Mouse (Mus musculus) embryonic facial prominence, embryonic 10.5 days (tissue): ENCODE results near the gene Colq. TPM values are rescaled to one million over a fixed set of nuclear protein-coding genes. Genes with fewer than 3 reads are reported as not detected.
"Not testable (repeated sequence)": the region's sequence is repeated elsewhere in the genome, so short reads cannot be mapped to it uniquely, and the experiment has no call there.

Experiments used
- DNase-seq: peaks from one replicate; pipeline ENCODE4 v3.0.0-alpha.2; 2017; ENCODE audit warnings: low spot score
- H3K27ac ChIP-seq: fragments of 300-500 bp; sonication (generic); replicated peaks from 2 replicates; pipeline ENCODE4 v1.5.1; 2016; ENCODE audit warnings: mild to moderate bottlenecking
- H3K27me3 ChIP-seq: fragments of 300-500 bp; sonication (generic); replicated peaks from 2 replicates; pipeline ENCODE4 v1.6.1; 2016; ENCODE audit warnings: low read depth, mild to moderate bottlenecking; ENCODE audit not compliant: poor library complexity, severe bottlenecking
- H3K36me3 ChIP-seq: fragments of 300-500 bp; sonication (generic); replicated peaks from 2 replicates; pipeline ENCODE4 v1.6.1; 2016; ENCODE audit warnings: mild to moderate bottlenecking, moderate library complexity
- H3K4me1 ChIP-seq: fragments of 300-500 bp; sonication (generic); 2 replicates; pipeline ENCODE4 v1.6.1; 2016
- H3K4me3 ChIP-seq: fragments of 300-500 bp; sonication (generic); 2 replicates; pipeline ENCODE4 v1.5.1; 2016; ENCODE audit warnings: mild to moderate bottlenecking, moderate library complexity
- H3K9me3 ChIP-seq: fragments of 300-500 bp; sonication (generic); 2 replicates; pipeline ENCODE4 v1.6.1; 2016; ENCODE audit warnings: mild to moderate bottlenecking
- WGBS: fragments of 180-500 bp; shearing (Covaris S2); methylation state at CpG from one replicate; pipeline ENCODE4 v1.1.7; 2016; 5-methylcytosine and 5-hydroxymethylcytosine counted together
- polyA plus RNA-seq: library from polyadenylated mRNA; unstranded; fragments of >200 nt; fragmentation: Nextera tagmentation; extraction: Ambion mirVana; gene quantifications from 2 replicates; pipeline ENCODE4 v1.2.1, GENCODE M21; 2016

The Colq gene
- 0.35 and 0.82 TPM in 2 replicates for polyA plus RNA-seq

GRCm38 (mm10) chr14:31591243-31591642, at the start of gene Colq:
Gene Colq, minus strand, starts transcription at chr14:31591343.
- Histone ChIP-seq H3K36me3 (no peaks in the 10 kb centered on the region), H3K27ac (no peak within 1 kb of the TSS), H3K4me1 (no peaks in the 10 kb centered on the region), H3K9me3 (no peaks in the 10 kb centered on the region), H3K4me3 (no peak within 1 kb of the TSS), H3K27me3 (no peaks in the 10 kb centered on the region)
- DNase-seq, result no peak
- WGBS, result 89% methylated on average over 3 of the region's 3 CpGs

- H3K9me3 ChIP-seq, result no peaks in the 10 kb centered on the region
- no peak for DNase-seq
- no peaks in the 10 kb centered on the region for H3K27me3 ChIP-seq
- no peaks in the 10 kb centered on the region for H3K36me3 ChIP-seq
- peaks cover 17% of the 10 kb centered on the region for H3K4me1 ChIP-seq
- H3K4me3 ChIP-seq, result peak within 1 kb of the TSS; percentile 77
- H3K27ac ChIP-seq, result peak within 1 kb of the TSS; percentile 90
- 5% methylated on average over 26 of the region's 26 CpGs for WGBS
These were observed 49.3 kb upstream of the Colq start, which contains the start of gene Gm49387 for GRCm38 (mm10) chr14:31640346-31640889. Gene Gm49387, minus strand, starts transcription at chr14:31640878.

DNA sequence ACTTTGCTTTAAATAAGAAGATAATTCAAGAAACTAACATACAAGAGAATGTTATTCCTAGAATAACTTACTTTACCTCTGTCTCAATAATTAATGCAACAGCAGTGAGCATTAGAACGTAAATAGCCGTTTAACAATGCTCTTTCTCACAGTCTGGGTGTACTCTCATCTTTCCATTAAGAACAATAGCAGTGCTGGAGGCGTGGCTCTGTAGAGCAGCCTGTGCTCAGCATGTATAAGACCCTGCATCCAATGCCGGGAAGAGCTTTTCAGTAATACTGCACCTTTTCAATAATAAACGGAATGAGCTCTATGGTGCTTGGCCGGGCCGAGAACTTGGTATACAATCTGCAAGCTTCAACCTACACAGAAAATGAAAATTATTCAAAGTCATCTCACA, 39.5 kb upstream of the Colq start:
- DNase-seq, result no peak
- no peak overlapping the region for H3K4me3 ChIP-seq
- H3K9me3 ChIP-seq, result no peaks in the 10 kb centered on the region
- H3K27me3 ChIP-seq, result no peaks in the 10 kb centered on the region
- WGBS, result 71% methylated on average over 7 of the region's 7 CpGs
- no peak overlapping the region for H3K27ac ChIP-seq
- H3K4me1 ChIP-seq, result no peaks in the 10 kb centered on the region
- no peaks in the 10 kb centered on the region for H3K36me3 ChIP-seq

DNA sequence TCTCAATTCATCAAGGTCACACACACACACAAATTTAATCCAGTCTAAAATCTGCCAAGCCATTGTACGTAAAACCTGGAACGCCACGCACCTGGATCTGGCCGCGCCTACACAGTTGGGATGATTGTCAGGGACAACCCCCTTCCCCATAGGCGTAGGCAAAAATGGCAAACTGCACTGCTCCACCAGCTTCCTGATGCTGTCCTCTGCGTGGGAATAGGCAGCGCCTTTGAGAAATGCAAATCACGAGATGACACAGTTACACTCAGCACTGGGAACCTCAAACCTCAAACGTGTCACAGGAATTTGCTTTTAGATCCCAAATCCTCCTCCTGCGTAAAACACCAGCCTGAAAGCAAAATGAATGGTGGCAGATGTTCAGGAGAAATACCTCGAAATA, 31.6 kb upstream of the Colq start:
- DNase-seq, result no peak
- no peaks in the 10 kb centered on the region for H3K9me3 ChIP-seq
- H3K36me3 ChIP-seq, result no peaks in the 10 kb centered on the region
- WGBS, result 87% methylated on average over 12 of the region's 12 CpGs
- no peak overlapping the region for H3K4me3 ChIP-seq
- no peaks in the 10 kb centered on the region for H3K27me3 ChIP-seq
- H3K4me1 ChIP-seq, result no peaks in the 10 kb centered on the region
- no peak overlapping the region for H3K27ac ChIP-seq

DNA sequence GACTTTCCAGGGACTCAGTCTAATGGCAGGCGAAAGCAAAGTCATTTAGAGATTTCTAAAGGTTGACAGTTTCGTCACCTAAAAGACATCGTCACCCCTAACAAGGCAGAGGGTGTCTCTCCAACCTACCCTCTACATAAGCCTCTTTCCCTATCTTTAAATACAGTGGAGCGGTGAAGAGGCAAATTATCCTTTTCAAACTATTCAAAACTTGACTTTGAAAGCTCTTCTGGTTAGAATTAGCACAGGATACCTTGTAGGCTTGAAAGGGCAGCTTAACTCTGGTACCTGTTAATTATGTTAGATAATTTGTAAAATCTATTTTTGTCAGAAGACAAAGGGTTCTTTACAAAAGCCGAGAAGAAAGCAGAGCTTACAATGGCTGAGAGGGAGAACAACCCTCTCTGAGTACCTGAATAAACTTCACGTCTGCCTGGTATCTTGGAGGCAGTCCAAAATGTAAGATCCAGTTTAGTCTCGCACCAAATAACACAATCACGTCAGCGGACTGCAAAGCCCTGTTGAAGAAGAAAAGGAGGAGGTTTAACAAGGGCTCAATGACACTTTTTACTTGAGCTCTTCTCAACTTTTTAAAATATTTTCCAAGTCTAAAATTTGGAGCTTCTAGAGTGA, 29.6 kb upstream of the Colq start:
- Histone ChIP-seq H3K36me3 (no peaks in the 10 kb centered on the region), H3K4me3 (no peak overlapping the region), H3K9me3 (no peaks in the 10 kb centered on the region), H3K27ac (no peak overlapping the region), H3K4me1 (no peaks in the 10 kb centered on the region), H3K27me3 (no peaks in the 10 kb centered on the region)
- no peak for DNase-seq
- 81% methylated on average over 9 of the region's 9 CpGs for WGBS

- Histone ChIP-seq H3K36me3 (no peaks in the 10 kb centered on the region), H3K9me3 (no peaks in the 10 kb centered on the region), H3K27me3 (no peaks in the 10 kb centered on the region), H3K4me1 (no peaks in the 10 kb centered on the region), H3K4me3 (no peak overlapping the region), H3K27ac (no peak overlapping the region)
- no peak for DNase-seq
- 93% methylated on average over 3 of the region's 3 CpGs for WGBS
These were observed 26.9 kb upstream of the Colq start for GRCm38 (mm10) chr14:31617997-31618396.

GRCm38 (mm10) chr14:31617204-31617603, 26.1 kb upstream of the Colq start:
- no peak overlapping the region for H3K4me3 ChIP-seq
- no peak for DNase-seq
- no peaks in the 10 kb centered on the region for H3K27me3 ChIP-seq
- 87% methylated on average over 9 of the region's 9 CpGs for WGBS
- no peak overlapping the region for H3K27ac ChIP-seq
- no peaks in the 10 kb centered on the region for H3K36me3 ChIP-seq
- no peaks in the 10 kb centered on the region for H3K4me1 ChIP-seq
- H3K9me3 ChIP-seq, result no peaks in the 10 kb centered on the region

DNA sequence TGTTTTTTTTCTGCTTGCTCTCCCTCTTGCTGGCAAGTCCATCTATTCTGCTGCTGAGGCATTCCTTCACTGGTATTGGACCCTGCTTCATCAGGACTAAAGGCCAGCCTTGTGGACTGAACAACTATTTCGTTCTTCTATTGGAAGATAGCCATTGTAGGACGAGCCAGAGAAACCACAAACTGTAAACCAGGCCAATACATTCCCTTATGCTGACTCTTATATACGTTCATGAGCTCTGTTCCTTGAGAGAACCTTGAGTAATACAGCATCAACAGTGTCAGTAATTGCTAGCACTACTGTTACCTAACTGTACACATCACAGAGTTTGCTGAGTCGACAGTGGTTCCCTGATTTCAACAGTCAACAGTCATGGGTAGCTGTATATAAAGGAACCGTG, 22.5 kb upstream of the Colq start:
- H3K36me3 ChIP-seq, result no peaks in the 10 kb centered on the region

GRCm38 (mm10) chr14:31611986-31612385, 20.8 kb upstream of the Colq start:
- Histone ChIP-seq H3K4me3 (no peak overlapping the region), H3K36me3 (no peaks in the 10 kb centered on the region), H3K4me1 (no peaks in the 10 kb centered on the region), H3K27ac (no peak overlapping the region), H3K9me3 (no peaks in the 10 kb centered on the region), H3K27me3 (no peaks in the 10 kb centered on the region)
- 67% methylated on average over 4 of the region's 4 CpGs for WGBS
- no peak for DNase-seq

More for the DNA sequence above, 22.5 kb upstream of the Colq start:
- 87% methylated on average over 5 of the region's 5 CpGs for WGBS
- no peaks in the 10 kb centered on the region for H3K9me3 ChIP-seq
- no peaks in the 10 kb centered on the region for H3K4me1 ChIP-seq
- H3K27ac ChIP-seq, result no peak overlapping the region
- no peak overlapping the region for H3K4me3 ChIP-seq
- H3K27me3 ChIP-seq, result no peaks in the 10 kb centered on the region
- DNase-seq, result no peak

- Histone ChIP-seq H3K9me3 (no peaks in the 10 kb centered on the region), H3K27me3 (no peaks in the 10 kb centered on the region), H3K4me1 (no peaks in the 10 kb centered on the region), H3K27ac (no peak overlapping the region), H3K4me3 (no peak overlapping the region), H3K36me3 (no peaks in the 10 kb centered on the region)
- WGBS, result 56% methylated on average over 6 of the region's 6 CpGs
- no peak for DNase-seq
These were observed 14.4 kb upstream of the Colq start for GRCm38 (mm10) chr14:31605514-31605913.

DNA sequence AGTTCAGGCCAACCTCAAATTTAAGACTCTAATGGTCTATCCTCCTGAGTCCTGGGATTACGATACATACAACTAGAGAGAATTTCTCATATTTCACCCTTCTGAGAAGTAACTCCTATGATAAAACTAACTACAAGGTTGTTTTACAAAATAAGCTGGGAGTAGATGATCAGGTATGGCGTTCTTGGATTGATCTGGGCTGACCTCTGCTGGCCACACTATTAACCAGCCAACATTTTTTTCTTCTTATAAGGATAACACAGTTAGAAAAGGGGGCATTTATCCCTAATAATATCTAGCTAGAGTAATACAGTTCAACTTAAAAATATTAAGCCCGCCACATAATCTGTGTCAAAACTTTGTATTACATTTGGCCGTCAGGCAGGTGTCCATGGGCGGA, 13.8 kb upstream of the Colq start:
- Histone ChIP-seq H3K27me3 (no peaks in the 10 kb centered on the region), H3K9me3 (no peaks in the 10 kb centered on the region), H3K4me3 (no peak overlapping the region), H3K4me1 (no peaks in the 10 kb centered on the region), H3K27ac (no peak overlapping the region), H3K36me3 (no peaks in the 10 kb centered on the region)
- WGBS, result 77% methylated on average over 5 of the region's 5 CpGs
- DNase-seq, result no peak

GRCm38 (mm10) chr14:31602616-31602979, 11.5 kb upstream of the Colq start:
- DNase-seq, result not testable (repeated sequence)
- 86% methylated on average over 6 of the region's 6 CpGs for WGBS

DNA sequence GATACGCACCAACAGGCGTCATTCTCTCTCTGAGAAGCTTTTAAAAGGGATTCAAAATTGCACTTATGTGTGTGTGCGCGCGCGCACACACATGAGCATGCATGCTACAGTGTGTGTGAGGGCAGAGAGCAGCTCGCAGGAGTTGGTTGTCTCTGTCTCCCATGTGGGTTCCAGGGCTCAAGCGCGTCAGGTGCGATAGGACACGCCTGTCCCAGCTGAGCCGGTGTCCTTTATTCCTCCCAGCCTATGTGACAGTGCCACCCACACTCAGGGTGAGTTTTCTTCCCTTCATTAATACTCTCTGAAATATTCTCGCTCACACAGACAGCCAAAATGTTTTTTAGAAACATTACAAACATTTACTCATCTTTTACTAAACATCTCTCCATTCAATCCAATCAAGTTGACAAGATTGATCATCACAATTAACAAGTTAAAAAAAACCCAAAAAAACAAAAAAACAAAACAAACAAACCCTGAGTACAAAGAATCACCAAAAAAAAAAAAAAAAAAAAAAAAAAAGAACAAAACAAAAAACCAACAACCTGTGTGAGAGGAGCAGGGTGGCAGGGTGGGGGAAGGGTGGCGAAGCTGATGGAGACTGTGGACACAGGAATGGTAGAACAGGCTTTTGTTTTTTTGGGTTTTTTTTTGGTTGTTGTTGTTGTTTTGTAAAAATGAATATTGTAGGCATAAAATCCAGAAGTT, 10.9 kb upstream of the Colq start:
- no peak overlapping the region for H3K27ac ChIP-seq
- 93% methylated on average over 14 of the region's 14 CpGs for WGBS
- no peaks in the 10 kb centered on the region for H3K36me3 ChIP-seq
- H3K4me1 ChIP-seq, result no peaks in the 10 kb centered on the region
- no peak overlapping the region for H3K4me3 ChIP-seq
- DNase-seq, result no peak
- no peaks in the 10 kb centered on the region for H3K9me3 ChIP-seq
- H3K27me3 ChIP-seq, result no peaks in the 10 kb centered on the region

More at GRCm38 (mm10) chr14:31602616-31602979, 11.5 kb upstream of the Colq start:
- not testable (repeated sequence) for H3K27me3 ChIP-seq, H3K36me3 ChIP-seq, H3K9me3 ChIP-seq, H3K4me3 ChIP-seq, H3K4me1 ChIP-seq, H3K27ac ChIP-seq
